Mouse (Mus musculus) small intestine, adult 2 months (tissue): ENCODE data around the gene Insm1. TPM values are rescaled to one million over a fixed set of nuclear protein-coding genes. Genes with fewer than 3 reads are reported as not detected.

ENCODE experiments used
- H3K27ac ChIP-seq: fragments of 200-500 bp; 2 replicates; pipeline ENCODE4 v1.5.1; 2012; ENCODE audit warnings: low read depth, low read length, control low read depth, inconsistent platforms; ENCODE audit not compliant: insufficient read depth
- H3K27me3 ChIP-seq: fragments of 200-500 bp; 2 replicates; pipeline ENCODE4 v1.6.1; 2012; ENCODE audit warnings: mild to moderate bottlenecking, moderate library complexity, low read length, inconsistent platforms; ENCODE audit not compliant: control insufficient read depth, insufficient read depth
- H3K36me3 ChIP-seq: fragments of 200-500 bp; 2 replicates; pipeline ENCODE4 v1.6.1; 2012; ENCODE audit warnings: mild to moderate bottlenecking, low read length, control low read depth, inconsistent platforms; ENCODE audit not compliant: control insufficient read depth, insufficient read depth
- H3K4me1 ChIP-seq: fragments of 200-500 bp; 2 replicates; pipeline ENCODE4 v1.6.1; 2012; ENCODE audit warnings: low read length, inconsistent platforms, mixed read lengths; ENCODE audit not compliant: control insufficient read depth, insufficient read depth, insufficient read length
- H3K4me3 ChIP-seq: fragments of 200-500 bp; 2 replicates; pipeline ENCODE4 v1.5.1; 2012; ENCODE audit warnings: low read depth, mild to moderate bottlenecking, control low read depth, inconsistent platforms, low read length, moderate library complexity
- CTCF ChIP-seq: fragments of 200-500 bp; IDR thresholded peaks from 2 replicates; pipeline ENCODE4 v1.5.1; 2012; ENCODE audit warnings: low read depth, mild to moderate bottlenecking, control low read depth, inconsistent platforms, low read length, moderate library complexity, mixed read lengths; ENCODE audit not compliant: insufficient replicate concordance, insufficient read length; ENCODE audit errors: extremely low read depth
- POLR2A ChIP-seq: fragments of 200-500 bp; IDR thresholded peaks from 2 replicates; pipeline ENCODE4 v1.6.1; 2012; ENCODE audit warnings: low read depth, mild to moderate bottlenecking, control low read depth, inconsistent platforms, low read length, moderate library complexity
- WGBS: fragments of 180-500 bp; shearing (Covaris S2); methylation state at CpG from one replicate; pipeline ENCODE4 v1.1.7; 2018; 5-methylcytosine and 5-hydroxymethylcytosine counted together
- polyA plus RNA-seq: library from polyadenylated mRNA; depleted of rRNA; stranded (reverse); fragments of >200 nt; gene quantifications from 2 replicates; pipeline ENCODE4 v1.2.3, GENCODE M21; 2012

The Insm1 gene
- polyA plus RNA-seq, 1 experiment, result 5.9 TPM

DNA sequence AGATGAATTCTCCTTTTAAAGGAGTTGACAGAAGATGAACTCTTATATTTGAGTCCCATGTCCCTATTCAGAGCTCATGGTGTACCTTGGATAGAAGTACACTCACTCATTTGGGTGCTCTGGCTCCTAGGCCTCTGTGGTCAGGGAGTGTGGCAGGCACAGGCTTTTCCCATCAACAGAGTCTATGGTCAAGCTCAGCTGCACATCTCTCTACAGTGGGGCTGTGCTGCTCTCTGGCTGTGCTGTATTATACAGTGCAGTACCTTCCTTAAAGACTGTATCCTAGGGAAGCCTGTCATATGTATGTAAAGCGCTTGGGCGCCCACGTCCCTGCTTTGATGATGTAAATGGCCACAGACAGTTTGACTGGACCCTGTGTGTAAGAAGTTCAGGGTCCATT is 35.9 kb downstream of the Insm1 start:
- WGBS, result 96% methylated on average over 3 of the region's 3 CpGs
- no peaks in the 10 kb centered on the region for H3K4me1 ChIP-seq

DNA sequence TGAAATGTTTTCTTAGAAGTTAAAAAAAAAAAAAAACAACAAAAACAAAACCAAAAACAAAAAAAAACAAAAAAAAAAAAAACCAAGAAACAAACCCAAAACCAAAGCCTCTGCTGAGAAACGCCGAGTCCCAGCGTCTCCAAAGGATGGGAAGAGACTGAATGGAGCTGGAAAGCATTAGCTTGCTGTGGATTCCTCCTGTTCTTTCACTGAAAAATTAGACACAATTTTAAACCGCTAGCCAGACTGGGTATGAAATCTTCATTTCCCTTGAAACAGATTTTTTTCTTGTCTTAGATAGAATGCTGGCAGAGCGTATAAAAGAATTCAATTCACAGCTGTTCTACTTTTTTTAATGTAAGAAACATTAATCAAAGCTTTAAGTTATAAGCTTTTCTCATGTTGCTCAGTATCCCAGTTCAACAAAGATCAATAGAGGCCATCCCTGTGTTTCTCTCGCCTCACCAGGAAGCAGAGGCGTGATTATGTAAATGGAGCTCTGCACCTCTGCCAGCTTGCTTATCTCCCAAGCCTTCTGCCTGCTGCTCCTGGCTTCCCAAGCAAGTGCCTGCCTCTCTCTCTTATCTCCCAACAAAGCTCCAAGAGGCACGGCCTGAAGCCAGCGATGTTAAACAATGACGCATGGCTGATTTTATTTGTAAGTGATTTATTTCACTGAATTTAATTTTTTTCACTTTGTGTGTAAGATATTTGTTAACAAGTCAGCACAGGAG is 37.2 kb downstream of the Insm1 start:
- Histone ChIP-seq H3K27me3 (no peaks in the 10 kb centered on the region), H3K36me3 (peaks cover 1% of the 10 kb centered on the region; the same call in 1 of the 2 replicates), H3K4me3 (no peak overlapping the region), H3K4me1 (no peaks in the 10 kb centered on the region), H3K27ac (no peak overlapping the region)
- TF ChIP-seq POLR2A, result no peak
- no peak for TF ChIP-seq CTCF
- 60% methylated on average over 10 of the region's 10 CpGs for WGBS

More for the DNA sequence above, 35.9 kb downstream of the Insm1 start:
- no peaks in the 10 kb centered on the region for H3K27me3 ChIP-seq
- no peak overlapping the region for H3K27ac ChIP-seq
- TF ChIP-seq POLR2A (no peak), CTCF (no peak)
- H3K36me3 ChIP-seq, result peaks cover 1% of the 10 kb centered on the region; the same call in 1 of the 2 replicates
- H3K4me3 ChIP-seq, result no peak overlapping the region

DNA sequence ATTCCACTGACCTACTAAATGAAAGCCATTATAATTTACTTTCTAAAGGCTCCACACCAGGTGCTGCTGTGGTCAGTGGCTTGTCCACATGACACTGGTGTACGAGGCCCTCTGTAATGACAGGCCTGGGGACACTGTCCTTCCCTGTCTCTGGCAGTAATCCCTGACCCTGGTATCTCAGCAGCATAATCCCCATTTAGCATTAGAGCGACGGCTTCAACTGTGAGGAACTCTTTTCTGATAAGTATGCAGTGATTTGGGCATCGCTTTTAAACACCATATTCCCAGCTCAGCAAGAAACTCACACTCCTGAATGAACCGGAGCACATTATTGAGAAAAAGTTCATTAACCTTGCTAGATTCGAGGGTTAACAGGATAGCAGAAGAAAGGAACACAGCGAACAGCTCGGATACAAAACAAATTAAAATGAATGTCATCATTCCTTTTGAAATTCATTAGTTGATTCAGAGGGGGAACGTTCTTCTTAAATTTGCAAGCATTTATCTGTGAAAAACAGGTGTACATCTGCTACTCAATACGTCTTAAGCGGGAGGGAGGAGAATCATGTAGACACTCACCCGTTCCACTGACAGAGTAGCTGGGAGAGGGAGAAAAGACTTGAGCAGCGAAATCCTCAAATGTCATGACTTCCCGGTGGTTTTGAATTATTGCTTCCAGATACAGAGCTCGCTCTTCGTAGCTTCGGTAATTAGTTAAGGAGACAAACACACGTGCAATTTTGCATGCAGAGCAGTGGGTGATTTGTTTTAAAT is 38.3 kb downstream of the Insm1 start:
- 86% methylated on average over 18 of the region's 18 CpGs for WGBS
- Histone ChIP-seq H3K36me3 (peaks cover 1% of the 10 kb centered on the region; the same call in 1 of the 2 replicates), H3K27me3 (no peaks in the 10 kb centered on the region), H3K27ac (no peak overlapping the region), H3K4me1 (no peaks in the 10 kb centered on the region), H3K4me3 (no peak overlapping the region)
- TF ChIP-seq POLR2A (no peak), CTCF (no peak)

DNA sequence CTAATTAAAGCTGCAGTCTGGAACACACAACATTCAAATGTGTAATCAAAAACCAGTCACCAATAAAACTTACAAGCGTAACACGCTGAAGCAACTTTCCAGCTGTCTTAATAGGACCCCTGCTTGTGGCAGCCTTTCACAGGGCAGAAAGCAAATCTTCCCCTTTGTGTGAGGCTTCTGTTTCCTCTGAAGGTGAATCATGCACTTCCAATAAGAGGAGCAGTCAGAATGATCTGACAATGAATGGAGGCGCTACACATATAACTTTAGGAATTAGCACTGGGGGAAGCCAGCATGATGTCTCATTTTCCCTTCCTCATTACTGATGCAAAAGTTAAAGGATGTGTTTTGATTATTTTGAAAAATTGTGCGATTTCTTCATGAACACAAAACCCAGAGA is 39.4 kb downstream of the Insm1 start:
- H3K27me3 ChIP-seq, result no peaks in the 10 kb centered on the region
- H3K4me1 ChIP-seq, result no peaks in the 10 kb centered on the region
- H3K27ac ChIP-seq, result no peak overlapping the region
- TF ChIP-seq CTCF (no peak), POLR2A (no peak)
- no peak overlapping the region for H3K4me3 ChIP-seq
- peaks cover 3% of the 10 kb centered on the region; the same call in 1 of the 2 replicates for H3K36me3 ChIP-seq
- WGBS, result 93% methylated on average over 4 of the region's 4 CpGs

DNA sequence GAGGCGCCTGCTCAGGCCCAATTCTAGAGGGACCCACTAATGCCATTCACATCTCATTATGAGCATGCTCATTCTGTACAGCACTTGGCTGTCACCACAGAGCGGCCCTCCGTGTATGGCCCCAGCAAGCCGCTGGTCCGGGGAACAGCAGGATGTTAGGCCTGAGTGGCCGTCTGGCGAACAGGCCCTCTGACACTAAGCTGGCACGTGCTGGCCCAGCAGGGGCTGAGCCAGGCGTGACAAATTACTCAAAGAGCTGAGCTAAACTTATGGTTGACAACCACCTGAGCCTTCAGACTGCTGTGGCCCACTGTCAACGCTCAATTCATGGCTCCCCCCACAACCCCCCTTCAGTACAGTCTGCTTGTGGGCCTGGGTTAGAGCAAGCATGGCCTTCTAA is 40.5 kb downstream of the Insm1 start:
- TF ChIP-seq POLR2A, result no peak
- TF ChIP-seq CTCF, result no peak
- WGBS, result 92% methylated on average over 10 of the region's 10 CpGs
- no peaks in the 10 kb centered on the region for H3K27me3 ChIP-seq
- peaks cover 3% of the 10 kb centered on the region for H3K36me3 ChIP-seq
- H3K27ac ChIP-seq, result no peak overlapping the region
- no peak overlapping the region for H3K4me3 ChIP-seq
- no peaks in the 10 kb centered on the region for H3K4me1 ChIP-seq

DNA sequence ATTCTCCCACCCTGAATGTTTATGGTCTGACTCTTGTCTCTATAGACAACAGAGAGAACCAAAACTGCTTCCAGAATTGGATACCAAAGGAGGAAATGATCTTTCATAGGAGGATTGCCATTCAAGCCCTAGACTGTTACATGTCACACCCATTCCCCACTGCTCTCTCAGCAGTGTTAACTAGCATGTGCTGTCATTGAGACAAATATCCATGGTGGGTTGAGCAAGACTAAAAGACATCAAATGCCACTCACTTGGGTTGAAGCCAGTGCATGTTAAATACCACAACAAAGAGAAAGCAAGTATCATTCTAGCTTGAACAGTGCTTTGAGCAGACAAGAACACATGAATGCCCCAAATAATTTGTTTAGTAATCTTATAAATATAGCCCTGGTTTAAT is 41.2 kb downstream of the Insm1 start:
- TF ChIP-seq CTCF, result no peak
- no peak for TF ChIP-seq POLR2A
- H3K36me3 ChIP-seq, result peaks cover 3% of the 10 kb centered on the region
- H3K4me1 ChIP-seq, result no peaks in the 10 kb centered on the region
- H3K27me3 ChIP-seq, result no peaks in the 10 kb centered on the region
- H3K27ac ChIP-seq, result no peak overlapping the region
- no peak overlapping the region for H3K4me3 ChIP-seq

DNA sequence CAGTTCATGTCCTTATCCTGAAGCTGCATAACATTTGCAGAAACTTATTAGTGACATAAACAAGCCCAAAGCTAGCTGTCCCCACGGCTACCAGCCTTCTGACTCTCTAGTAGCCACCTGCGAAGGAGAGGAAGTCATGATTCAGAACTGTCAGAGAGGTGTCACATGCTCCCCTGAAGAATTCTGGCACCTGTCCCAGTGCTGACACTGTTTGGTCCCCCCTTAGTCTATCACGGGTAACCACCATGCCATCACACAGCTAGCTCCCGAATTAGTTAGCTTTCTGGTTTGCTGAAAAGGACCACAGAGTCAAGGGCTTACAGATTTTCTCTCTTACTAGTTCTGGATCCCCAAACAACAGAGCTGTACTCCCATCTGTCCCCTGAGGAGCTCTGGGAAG is 43.3 kb downstream of the Insm1 start:
- no peaks in the 10 kb centered on the region for H3K4me1 ChIP-seq
- no peaks in the 10 kb centered on the region for H3K27me3 ChIP-seq
- H3K4me3 ChIP-seq, result no peak overlapping the region
- no peak overlapping the region for H3K27ac ChIP-seq
- TF ChIP-seq POLR2A (no peak), CTCF (no peak)
- WGBS, result 50% methylated on average over 4 of the region's 4 CpGs
- peaks cover 3% of the 10 kb centered on the region for H3K36me3 ChIP-seq
